Mouse (Mus musculus): Measurements from ENCODE around the gene Il17d. TPM values are rescaled to one million over a fixed set of nuclear protein-coding genes. Genes with fewer than 3 reads are reported as not detected.

The Il17d gene
- total RNA-seq, 2 experiments from 2014 or later = 4.7 to 4.8 TPM

GRCm38 (mm10) chr14:57534346-57534745, 9.8 kb downstream of the Il17d start:
- DNase-seq (ENCODE audit: low spot score in 2 of 2) = no peak

GRCm38 (mm10) chr14:57534961-57535360, 10.4 kb downstream of the Il17d start:
- DNase-seq (ENCODE audit: low spot score in 2 of 2) = no peak

- no peak for DNase-seq (ENCODE audit: low spot score in 2 of 2)
Measured at GRCm38 (mm10) chr14:57535646-57536045, 11.1 kb downstream of the Il17d start.

DNA sequence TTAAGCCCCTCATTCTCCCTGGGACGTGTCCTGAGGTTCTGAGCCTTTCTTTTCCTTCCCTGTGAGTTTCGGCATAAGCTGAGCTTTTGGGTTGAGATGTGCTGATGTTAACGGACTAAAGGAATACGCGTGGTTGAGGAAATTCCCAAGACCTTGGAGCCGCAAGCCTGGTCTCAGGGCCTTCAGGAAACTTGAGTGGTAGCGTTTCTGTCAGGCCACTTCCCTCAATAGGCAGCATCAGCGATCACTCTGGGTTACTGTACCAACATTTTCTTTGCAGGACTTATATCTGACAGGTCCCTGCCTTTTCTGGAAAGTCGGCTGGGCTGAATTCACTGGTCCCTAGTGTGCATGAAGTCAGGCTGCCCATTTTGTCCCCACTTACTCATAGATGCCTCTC, 12.2 kb downstream of the Il17d start:
- DNase-seq (ENCODE audit: low spot score in 2 of 2) = no peak

DNA sequence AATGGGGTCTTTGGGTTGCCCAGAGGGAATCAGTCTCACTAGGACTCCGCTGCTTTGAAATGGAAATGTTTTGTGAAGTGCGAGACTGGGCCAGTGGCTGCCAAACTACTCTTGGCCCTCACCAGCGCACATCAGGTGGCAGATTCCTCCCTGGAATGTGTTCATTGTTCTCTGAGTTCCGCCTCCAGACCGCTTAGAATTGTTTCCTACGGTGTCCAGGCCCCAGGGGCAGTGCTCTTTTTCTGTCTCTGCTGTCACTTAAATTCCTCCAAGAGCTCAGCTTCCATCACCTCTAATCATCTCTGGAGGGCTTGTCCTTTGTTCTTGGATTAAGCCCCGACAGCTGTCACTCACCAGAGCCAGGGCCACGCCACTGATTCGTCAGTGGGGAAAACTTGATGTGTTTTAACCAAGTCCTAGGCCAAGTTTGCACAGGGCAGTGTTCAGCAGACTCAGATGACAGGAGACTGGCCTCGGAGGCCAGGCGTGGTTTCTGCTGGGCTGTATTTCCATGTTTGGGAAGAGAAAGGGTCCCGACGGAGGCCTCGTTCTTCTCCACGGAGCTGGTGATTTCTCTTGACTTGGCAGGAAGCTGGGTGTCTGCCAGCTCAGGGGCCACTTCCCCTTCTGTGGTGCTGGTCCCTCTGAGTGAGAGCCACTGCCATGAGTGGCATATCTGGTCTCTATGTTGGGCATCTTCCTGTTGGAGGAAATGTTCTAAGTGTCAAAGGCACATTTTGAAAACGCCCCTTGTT, 12.9 kb downstream of the Il17d start:
- no peak for DNase-seq (ENCODE audit: low spot score in 2 of 2)

DNA sequence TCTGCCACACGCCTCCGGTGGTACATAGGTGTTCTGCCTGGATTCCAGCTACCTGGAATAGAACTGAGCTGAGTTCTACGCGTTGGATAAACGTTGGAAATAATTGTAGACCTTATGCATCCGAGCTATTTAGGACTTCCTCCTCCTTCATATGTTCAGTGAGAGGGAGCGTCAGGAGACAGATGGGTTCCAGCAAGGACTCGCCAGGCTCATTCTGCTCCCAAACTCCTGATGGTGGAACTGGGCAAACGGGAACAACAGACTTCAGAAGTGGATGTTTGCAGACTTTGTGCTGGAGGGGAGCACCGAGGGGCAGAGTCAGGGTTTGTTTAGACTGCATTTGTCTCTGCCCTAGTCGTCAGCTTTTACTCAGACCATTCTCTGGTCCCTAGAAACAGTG, 16.1 kb downstream of the Il17d start:
- no peak for DNase-seq (ENCODE audit: low spot score in 2 of 2)

DNA sequence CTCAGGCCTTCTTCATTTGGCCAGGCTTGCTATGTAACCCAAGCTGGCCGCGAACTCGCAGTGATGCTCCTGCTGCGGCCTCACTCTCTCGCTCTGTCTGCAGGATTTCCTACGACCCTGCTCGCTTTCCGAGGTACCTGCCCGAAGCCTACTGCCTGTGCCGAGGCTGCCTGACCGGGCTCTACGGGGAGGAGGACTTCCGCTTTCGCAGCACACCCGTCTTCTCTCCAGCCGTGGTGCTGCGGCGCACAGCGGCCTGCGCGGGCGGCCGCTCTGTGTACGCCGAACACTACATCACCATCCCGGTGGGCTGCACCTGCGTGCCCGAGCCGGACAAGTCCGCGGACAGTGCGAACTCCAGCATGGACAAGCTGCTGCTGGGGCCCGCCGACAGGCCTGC, 17.7 kb downstream of the Il17d start:
- no peak for DNase-seq (ENCODE audit: low spot score in 2 of 2)

- DNase-seq (ENCODE audit: low spot score in 2 of 2) = no peak
Measured at GRCm38 (mm10) chr14:57543420-57544039, 19.0 kb downstream of the Il17d start.

DNA sequence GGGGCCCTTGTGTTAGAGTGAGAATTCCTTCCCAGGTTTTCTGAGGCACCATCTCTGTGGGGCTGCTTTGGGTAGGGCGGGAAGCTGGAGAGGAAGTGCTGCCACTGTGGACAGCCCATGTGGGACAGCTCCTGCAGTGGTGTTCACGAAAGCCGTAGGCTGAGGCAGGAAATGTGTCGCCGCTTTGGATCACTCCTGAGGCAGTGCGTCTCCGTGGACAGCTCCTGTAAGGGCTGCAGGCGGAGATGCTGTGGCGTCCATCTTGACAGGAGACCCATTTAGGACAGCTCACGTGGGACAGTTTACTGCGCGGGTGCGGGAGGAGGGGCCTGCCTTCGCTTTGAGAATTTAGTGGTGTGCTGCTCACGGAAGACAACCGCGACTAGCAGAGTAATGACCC, 20.9 kb downstream of the Il17d start:
- DNase-seq (ENCODE audit: low spot score in 2 of 2) = no peak

- DNase-seq (ENCODE audit: low spot score in 2 of 2) = no peak
Measured at GRCm38 (mm10) chr14:57546131-57546530, 21.6 kb downstream of the Il17d start.

DNA sequence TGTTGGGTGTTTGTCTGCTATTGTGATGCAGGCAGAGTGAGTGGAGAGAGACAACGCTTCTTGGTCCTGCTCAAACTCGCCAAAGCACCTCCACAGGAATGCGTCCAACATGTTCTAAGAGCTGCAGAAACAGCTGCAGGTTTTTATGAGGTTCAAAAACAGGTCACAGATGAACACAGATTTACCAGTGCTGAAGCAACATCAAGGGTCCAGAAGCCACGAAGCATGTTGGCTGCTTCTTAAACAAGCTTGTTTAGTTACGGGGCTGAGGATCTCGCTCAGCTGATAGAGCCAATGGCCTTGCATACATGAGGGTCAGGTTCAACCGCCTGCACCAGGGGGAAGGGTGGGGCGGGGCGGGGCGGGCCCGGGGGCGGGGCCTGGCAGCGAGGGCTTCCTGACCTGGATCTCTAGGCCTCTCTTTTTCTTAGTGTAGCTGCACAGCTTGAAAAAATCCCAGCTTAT, 22.0 kb downstream of the Il17d start:
- DNase-seq (ENCODE audit: low spot score in 2 of 2) = no peak

DNA sequence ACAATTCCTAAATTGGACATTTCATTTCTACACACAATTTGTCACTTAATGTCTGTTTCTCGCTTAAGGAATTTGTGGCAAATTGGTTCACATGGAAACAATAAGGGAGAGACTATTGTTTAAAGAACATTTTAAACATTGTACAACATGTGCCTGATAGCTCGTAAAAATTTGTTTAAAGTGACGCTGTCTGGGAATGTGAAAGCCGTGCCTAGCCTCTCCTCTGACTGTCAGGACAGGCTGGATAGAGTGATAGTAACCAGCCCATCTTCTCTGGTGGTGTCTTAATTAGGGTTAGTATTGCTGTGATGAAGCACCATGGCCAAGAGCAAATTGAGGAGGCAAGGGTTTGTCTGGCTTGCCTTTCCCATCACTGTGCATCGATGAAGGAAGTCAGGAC, 22.5 kb downstream of the Il17d start:
- DNase-seq (ENCODE audit: low spot score in 2 of 2) = no peak

DNA sequence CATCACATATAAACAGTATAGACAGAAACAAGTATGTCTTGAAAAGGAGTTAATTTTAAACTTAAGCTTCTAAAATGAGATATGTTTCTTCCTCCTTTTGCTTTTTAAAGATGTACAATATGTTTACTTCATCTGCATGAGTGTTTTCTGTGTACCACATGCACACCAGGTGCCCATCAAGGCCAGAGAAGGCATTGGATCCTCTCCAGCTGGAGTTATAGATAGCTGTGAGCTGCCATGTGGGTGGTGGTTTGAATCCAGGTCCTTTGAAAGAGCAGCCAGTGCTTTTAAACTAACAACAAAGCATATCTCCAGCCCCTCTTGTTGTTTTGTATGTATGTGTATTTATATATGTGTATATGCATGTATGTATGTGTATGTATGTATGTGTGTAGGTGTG, 28.4 kb downstream of the Il17d start:
- no peak for DNase-seq (ENCODE audit: low spot score in 2 of 2)

- no peak for DNase-seq (ENCODE audit: low spot score in 2 of 2)
Measured at GRCm38 (mm10) chr14:57554434-57554833, 29.9 kb downstream of the Il17d start.

GRCm38 (mm10) chr14:57555471-57556070, 31.0 kb downstream of the Il17d start:
- DNase-seq (ENCODE audit: low spot score in 2 of 2) = no peak

DNA sequence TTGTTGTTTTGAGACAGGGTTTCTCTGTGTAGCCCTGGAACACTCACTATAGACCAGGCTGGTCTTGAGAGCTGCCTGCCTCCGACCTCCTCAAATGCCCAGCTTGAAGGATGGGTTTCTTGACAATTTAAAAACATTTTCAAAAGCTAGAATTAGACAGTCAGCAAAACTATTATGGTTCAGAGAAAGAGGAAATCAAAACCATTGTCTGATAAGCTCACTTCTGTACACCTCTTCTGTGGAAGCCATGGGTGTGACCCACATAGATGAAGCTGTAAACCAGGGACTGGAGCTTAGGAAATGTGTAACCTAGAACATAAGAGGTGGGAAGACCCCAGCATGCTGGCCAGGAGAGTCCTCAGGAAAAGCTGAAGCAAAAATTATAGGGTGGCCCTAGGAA, 32.3 kb downstream of the Il17d start:
- no peak for DNase-seq (ENCODE audit: low spot score in 2 of 2)

DNA sequence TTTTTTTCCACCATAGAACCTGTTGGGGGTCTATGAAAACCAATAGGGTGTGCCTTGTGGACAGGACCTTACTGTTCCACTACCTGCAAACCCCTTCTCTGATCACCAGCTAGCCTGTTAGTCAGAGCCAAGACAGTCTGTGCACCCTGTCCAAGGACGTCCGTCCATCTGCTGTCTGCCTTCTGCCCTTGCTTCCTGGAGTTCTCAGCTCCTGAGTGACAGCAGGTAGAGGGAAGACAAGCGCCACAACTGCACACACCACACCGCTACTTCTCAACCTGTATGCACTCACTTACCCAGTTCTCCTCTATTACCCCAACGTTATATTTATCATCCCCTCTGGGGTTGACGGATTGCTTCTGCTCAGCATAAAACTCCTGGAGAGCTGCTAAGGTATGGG, 41.0 kb downstream of the Il17d start:
- DNase-seq (ENCODE audit: low spot score in 2 of 2) = no peak

DNA sequence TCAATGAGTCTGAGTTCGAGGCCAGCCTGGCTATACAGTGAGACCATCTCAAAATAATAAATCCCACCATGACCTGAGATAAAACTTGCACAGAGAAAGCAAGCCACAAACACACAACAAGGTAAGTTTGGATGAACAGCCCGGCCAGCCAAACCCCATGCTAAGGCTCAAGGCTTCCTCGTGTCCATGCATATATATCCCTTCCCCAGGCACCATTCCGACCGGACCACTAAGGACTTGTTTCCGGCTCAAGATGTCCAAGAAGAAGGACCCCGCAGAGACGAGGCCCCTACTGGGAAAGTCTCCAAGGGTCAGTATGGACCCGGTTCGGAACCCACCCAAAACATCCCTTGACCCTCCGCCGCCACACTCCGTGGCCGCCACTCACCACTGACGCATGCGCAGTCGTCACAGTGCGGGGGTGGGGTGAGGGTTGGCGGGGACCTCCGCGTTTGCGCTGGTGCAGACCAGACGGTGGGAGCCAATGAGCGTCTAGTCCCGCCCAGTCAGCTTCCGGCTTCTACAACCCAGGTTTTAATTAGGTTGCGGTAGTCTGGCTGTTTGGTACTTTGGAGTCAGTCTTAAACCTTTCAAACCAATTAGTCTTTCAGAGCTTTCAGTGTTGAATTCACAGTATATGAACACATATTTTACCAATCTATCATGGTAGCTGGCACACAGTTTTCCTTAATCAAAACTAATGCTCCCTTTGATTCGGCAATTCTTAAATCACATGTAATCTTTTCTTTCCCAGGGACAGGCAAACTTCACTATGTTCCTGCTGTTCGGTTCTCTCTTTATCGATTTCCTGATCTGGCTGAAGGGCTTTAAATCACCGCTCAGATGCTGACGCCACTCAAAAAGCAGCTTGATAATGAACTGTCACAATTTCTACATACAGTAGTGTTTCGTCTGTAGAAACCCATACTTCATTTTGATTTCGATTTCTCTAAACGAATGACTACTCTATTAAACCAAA, 46.9 kb downstream of the Il17d start, which contains the start of gene Eef1akmt1:
Gene Eef1akmt1, minus strand, starts transcription at position 458 of the 979 bp plus-strand sequence.
- peak; percentile 94 to 95 for DNase-seq (ENCODE audit: low spot score in 2 of 2)

DNA sequence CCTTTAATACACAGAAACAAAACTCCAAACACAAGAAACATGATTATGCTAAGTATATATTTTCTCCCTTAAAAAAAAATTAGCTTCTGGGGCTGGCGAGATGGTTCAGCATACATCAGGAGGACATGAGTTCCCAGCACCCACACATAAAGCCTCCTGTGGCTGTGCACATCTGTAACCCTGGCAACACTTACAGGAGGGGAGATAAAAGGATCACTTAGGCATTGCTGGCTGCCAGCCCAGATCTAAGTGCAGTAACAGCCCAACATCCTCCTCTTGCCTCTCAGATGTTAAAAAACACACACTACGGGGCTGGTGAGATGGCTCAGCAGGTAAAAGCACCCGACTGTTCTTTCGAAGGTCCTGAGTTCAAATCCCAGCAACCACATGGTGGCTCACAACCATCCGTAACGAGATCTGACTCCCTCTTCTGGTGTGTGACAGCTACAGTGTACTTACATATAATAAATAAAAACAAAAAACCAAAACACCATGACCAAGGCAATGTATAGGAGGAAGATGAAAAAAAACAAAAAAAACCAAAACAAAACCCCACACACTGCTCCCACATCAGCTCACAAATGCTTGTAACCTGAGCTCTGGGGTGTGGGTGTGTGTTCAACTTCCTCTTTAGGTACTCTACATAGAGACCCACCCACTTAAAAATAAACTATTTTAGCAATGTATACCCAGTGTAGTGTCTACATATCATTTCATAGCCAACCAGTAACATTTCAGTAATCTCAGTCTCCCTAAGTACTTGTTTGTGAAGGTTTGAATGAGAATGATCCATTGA, 50.4 kb downstream of the Il17d start:
- no peak for DNase-seq (ENCODE audit: low spot score in 2 of 2)

DNA sequence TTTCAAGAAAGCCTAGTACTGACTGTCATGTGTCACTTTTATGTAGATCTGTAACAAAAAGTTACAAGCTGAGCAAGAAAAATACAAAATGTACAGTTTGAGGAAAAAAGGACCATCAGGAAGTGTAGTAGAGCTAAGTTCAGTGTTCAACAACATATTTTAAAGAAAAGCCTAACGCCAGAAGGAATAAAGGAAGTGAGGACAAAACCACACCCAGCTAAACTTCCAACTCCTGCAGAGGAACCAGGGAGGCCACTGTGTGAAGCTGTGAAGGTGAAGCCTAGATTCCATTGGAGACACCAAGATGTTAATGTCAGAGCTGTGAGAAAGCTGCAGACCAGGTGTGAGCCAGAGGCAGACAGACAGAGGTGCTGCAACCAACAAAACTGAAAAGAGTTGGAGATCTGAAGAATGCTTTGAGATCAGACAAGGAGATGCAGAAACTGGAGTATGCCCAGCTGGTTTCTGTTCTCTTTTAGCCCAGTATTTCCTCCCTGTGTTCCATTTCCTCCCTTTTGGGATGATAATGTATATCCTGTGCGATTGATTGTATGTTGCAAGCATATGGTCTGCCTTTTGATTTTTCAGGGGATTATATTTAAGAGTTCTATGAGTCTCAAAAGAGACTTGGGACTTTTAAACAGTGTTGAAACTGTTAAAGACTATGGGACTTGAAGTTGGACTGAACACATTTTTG, 51.9 kb downstream of the Il17d start:
- no peak for DNase-seq (ENCODE audit: low spot score in 2 of 2)

Measured in adrenal gland, postnatal 4 days (tissue).